Mouse (Mus musculus): ENCODE measurements around the gene Gstp3. TPM values are rescaled to one million over a fixed set of nuclear protein-coding genes. Genes with fewer than 3 reads are reported as not detected.
A peak's percentile ranks its signal among the peaks of the same experiment; 100 is the strongest.

Gstp3 gene
- polyA plus RNA-seq, 1 experiment = 23.6 TPM

GRCm38 (mm10) chr19:4098426-4098825 lies 39.1 kb upstream of the Gstp3 start:
- TF ChIP-seq POLR2A (IDR thresholded peaks at IDR 0.05; ENCODE audit: control insufficient read depth, extremely low read depth, insufficient read depth, low read length, poor library complexity) = no peak
- TF ChIP-seq CTCF (IDR thresholded peaks at IDR 0.05; ENCODE audit: borderline replicate concordance, control insufficient read depth, extremely low read depth, insufficient read depth, low read length, poor library complexity) = no peak
- H3K27me3 ChIP-seq (ENCODE audit: control insufficient read depth, insufficient read depth, low read length) = no peaks in the 10 kb centered on the region
- no peaks in the 10 kb centered on the region for H3K36me3 ChIP-seq (ENCODE audit: control insufficient read depth, insufficient read depth, low read length)
- no peak for DNase-seq
- 73% methylated on average over 13 of the region's 13 CpGs for WGBS
- peaks cover 58% of the 10 kb centered on the region for H3K4me1 ChIP-seq (replicated peaks; ENCODE audit: control insufficient read depth, insufficient read depth, low read length)
- H3K4me3 ChIP-seq (ENCODE audit: control insufficient read depth, insufficient read depth, low read length) = no peak overlapping the region
- no peak overlapping the region for H3K27ac ChIP-seq (ENCODE audit: control insufficient read depth, insufficient read depth, low read length)

- Histone ChIP-seq H3K4me3 (ENCODE audit: control insufficient read depth, insufficient read depth, low read length) (peak overlapping the region; percentile 67), H3K27ac (ENCODE audit: control insufficient read depth, insufficient read depth, low read length) (peak overlapping the region; percentile 4; the same call in 1 of the 2 replicates), H3K4me1 (replicated peaks; ENCODE audit: control insufficient read depth, insufficient read depth, low read length) (peaks cover 52% of the 10 kb centered on the region), H3K27me3 (ENCODE audit: control insufficient read depth, insufficient read depth, low read length) (no peaks in the 10 kb centered on the region), H3K36me3 (ENCODE audit: control insufficient read depth, insufficient read depth, low read length) (no peaks in the 10 kb centered on the region)
- no peak for TF ChIP-seq POLR2A (IDR thresholded peaks at IDR 0.05; ENCODE audit: control insufficient read depth, extremely low read depth, insufficient read depth, low read length, poor library complexity)
- TF ChIP-seq CTCF (IDR thresholded peaks at IDR 0.05; ENCODE audit: borderline replicate concordance, control insufficient read depth, extremely low read depth, insufficient read depth, low read length, poor library complexity) = no peak
- DNase-seq = no peak
- WGBS = 4% methylated on average over 21 of the region's 21 CpGs
These were observed 38.1 kb upstream of the Gstp3 start for GRCm38 (mm10) chr19:4097441-4097825.

- peak; percentile 99 for DNase-seq
- Histone ChIP-seq H3K4me1 (replicated peaks; ENCODE audit: control insufficient read depth, insufficient read depth, low read length) (peaks cover 52% of the 10 kb centered on the region), H3K27me3 (ENCODE audit: control insufficient read depth, insufficient read depth, low read length) (no peaks in the 10 kb centered on the region), H3K4me3 (ENCODE audit: control insufficient read depth, insufficient read depth, low read length) (peak within 1 kb of the TSS; percentile 67), H3K27ac (ENCODE audit: control insufficient read depth, insufficient read depth, low read length) (peak within 1 kb of the TSS; percentile 4; the same call in 1 of the 2 replicates), H3K36me3 (ENCODE audit: control insufficient read depth, insufficient read depth, low read length) (no peaks in the 10 kb centered on the region)
- under 1% methylated on average over 65 of the region's 65 CpGs for WGBS
- TF ChIP-seq POLR2A (IDR thresholded peaks at IDR 0.05; ENCODE audit: control insufficient read depth, extremely low read depth, insufficient read depth, low read length, poor library complexity) (peak; percentile 72; the same call in 1 of the 2 replicates), CTCF (IDR thresholded peaks at IDR 0.05; ENCODE audit: borderline replicate concordance, control insufficient read depth, extremely low read depth, insufficient read depth, low read length, poor library complexity) (peak; percentile 56; the same call in 1 of the 2 replicates)
These were observed 37.5 kb upstream of the Gstp3 start, which contains the start of gene Cdk2ap2 for GRCm38 (mm10) chr19:4096642-4097440. Gene Cdk2ap2 (plus strand): TSS chr19:4097182.

- WGBS = 88% methylated on average over 3 of the region's 3 CpGs
- TF ChIP-seq CTCF (IDR thresholded peaks at IDR 0.05; ENCODE audit: borderline replicate concordance, control insufficient read depth, extremely low read depth, insufficient read depth, low read length, poor library complexity) = no peak
- Histone ChIP-seq H3K27ac (ENCODE audit: control insufficient read depth, insufficient read depth, low read length) (no peak overlapping the region), H3K4me3 (ENCODE audit: control insufficient read depth, insufficient read depth, low read length) (no peak overlapping the region), H3K36me3 (ENCODE audit: control insufficient read depth, insufficient read depth, low read length) (no peaks in the 10 kb centered on the region), H3K4me1 (replicated peaks; ENCODE audit: control insufficient read depth, insufficient read depth, low read length) (peaks cover 44% of the 10 kb centered on the region), H3K27me3 (ENCODE audit: control insufficient read depth, insufficient read depth, low read length) (no peaks in the 10 kb centered on the region)
- no peak for DNase-seq
These were observed 36.4 kb upstream of the Gstp3 start for GRCm38 (mm10) chr19:4095802-4096201.

GRCm38 (mm10) chr19:4094774-4095303 lies 35.5 kb upstream of the Gstp3 start:
- 95% methylated on average over 5 of the region's 5 CpGs for WGBS
- TF ChIP-seq CTCF (IDR thresholded peaks at IDR 0.05; ENCODE audit: borderline replicate concordance, control insufficient read depth, extremely low read depth, insufficient read depth, low read length, poor library complexity) (no peak), POLR2A (IDR thresholded peaks at IDR 0.05; ENCODE audit: control insufficient read depth, extremely low read depth, insufficient read depth, low read length, poor library complexity) (no peak)
- no peak for DNase-seq
- Histone ChIP-seq H3K4me1 (replicated peaks; ENCODE audit: control insufficient read depth, insufficient read depth, low read length) (peaks cover 35% of the 10 kb centered on the region), H3K27me3 (ENCODE audit: control insufficient read depth, insufficient read depth, low read length) (no peaks in the 10 kb centered on the region), H3K36me3 (ENCODE audit: control insufficient read depth, insufficient read depth, low read length) (no peaks in the 10 kb centered on the region), H3K4me3 (ENCODE audit: control insufficient read depth, insufficient read depth, low read length) (no peak overlapping the region), H3K27ac (ENCODE audit: control insufficient read depth, insufficient read depth, low read length) (no peak overlapping the region)

GRCm38 (mm10) chr19:4094348-4094747 lies 35.0 kb upstream of the Gstp3 start:
- Histone ChIP-seq H3K27ac (ENCODE audit: control insufficient read depth, insufficient read depth, low read length) (no peak overlapping the region), H3K36me3 (ENCODE audit: control insufficient read depth, insufficient read depth, low read length) (no peaks in the 10 kb centered on the region), H3K27me3 (ENCODE audit: control insufficient read depth, insufficient read depth, low read length) (no peaks in the 10 kb centered on the region), H3K4me3 (ENCODE audit: control insufficient read depth, insufficient read depth, low read length) (no peak overlapping the region), H3K4me1 (replicated peaks; ENCODE audit: control insufficient read depth, insufficient read depth, low read length) (peaks cover 31% of the 10 kb centered on the region)
- TF ChIP-seq POLR2A (IDR thresholded peaks at IDR 0.05; ENCODE audit: control insufficient read depth, extremely low read depth, insufficient read depth, low read length, poor library complexity) (no peak), CTCF (IDR thresholded peaks at IDR 0.05; ENCODE audit: borderline replicate concordance, control insufficient read depth, extremely low read depth, insufficient read depth, low read length, poor library complexity) (no peak)
- WGBS = 94% methylated on average over 3 of the region's 3 CpGs
- DNase-seq = no peak

Data from thymus, adult 2 months (tissue).